Mouse (Mus musculus) midbrain, embryonic 10.5 days (tissue): ENCODE data around the gene Mefv. TPM values are rescaled to one million over a fixed set of nuclear protein-coding genes. Genes with fewer than 3 reads are reported as not detected.
"Not testable (repeated sequence)": the region's sequence is repeated elsewhere in the genome, so short reads cannot be mapped to it uniquely, and the experiment has no call there.

Experiments
- DNase-seq: peaks from one replicate; pipeline ENCODE4 v3.0.0-alpha.2; 2017; ENCODE audit warnings: low spot score
- H3K27ac ChIP-seq: fragments of 300-500 bp; sonication (generic); replicated peaks from 2 replicates; pipeline ENCODE4 v1.5.1; 2016; ENCODE audit warnings: mild to moderate bottlenecking
- H3K27me3 ChIP-seq: fragments of 300-500 bp; sonication (generic); 2 replicates; pipeline ENCODE4 v1.6.1; 2016; ENCODE audit warnings: low read depth, mild to moderate bottlenecking; ENCODE audit not compliant: poor library complexity, severe bottlenecking
- H3K36me3 ChIP-seq: fragments of 300-500 bp; sonication (generic); 2 replicates; pipeline ENCODE4 v1.6.1; 2016; ENCODE audit warnings: mild to moderate bottlenecking, moderate library complexity
- H3K4me1 ChIP-seq: fragments of 300-500 bp; sonication (generic); 2 replicates; pipeline ENCODE4 v1.6.1; 2016
- H3K4me3 ChIP-seq: fragments of 300-500 bp; sonication (generic); 2 replicates; pipeline ENCODE4 v1.5.1; 2016; ENCODE audit warnings: mild to moderate bottlenecking, moderate library complexity
- H3K9me3 ChIP-seq: fragments of 300-500 bp; sonication (generic); replicated peaks from 2 replicates; pipeline ENCODE4 v1.6.1; 2016; ENCODE audit warnings: mild to moderate bottlenecking
- WGBS: fragments of 180-500 bp; shearing (Covaris S2); methylation state at CpG from one replicate; pipeline ENCODE4 v1.1.7; 2016; 5-methylcytosine and 5-hydroxymethylcytosine counted together
- polyA plus RNA-seq: library from polyadenylated mRNA; unstranded; fragments of >200 nt; fragmentation: Nextera tagmentation; extraction: Ambion mirVana; gene quantifications from 2 replicates; pipeline ENCODE4 v1.2.1, GENCODE M21; 2016

Mefv gene
- polyA plus RNA-seq, 1 experiment from 2014 or later = not detected

DNA sequence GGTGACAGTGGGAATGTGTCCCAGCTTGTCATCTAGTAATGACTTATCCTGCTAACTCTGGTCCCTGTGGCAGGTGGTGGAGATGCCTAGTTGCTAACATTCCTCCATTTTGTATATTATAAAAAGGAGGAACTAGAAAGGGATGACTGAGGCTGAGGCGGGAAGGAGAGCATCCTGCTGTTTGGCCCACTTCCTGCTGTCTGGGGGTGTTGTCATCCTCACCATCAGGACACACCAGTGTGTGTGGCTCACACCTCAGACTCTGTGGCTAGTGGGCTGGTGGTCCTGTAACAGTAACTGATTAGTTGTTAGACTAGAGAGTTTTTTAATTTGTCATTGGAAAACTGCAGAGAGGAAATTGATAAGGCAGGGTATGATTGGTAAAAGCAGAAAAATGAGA, 17.0 kb downstream of the Mefv start:
- no peak overlapping the region for H3K27ac ChIP-seq
- no peaks in the 10 kb centered on the region for H3K4me1 ChIP-seq
- H3K9me3 ChIP-seq = peaks cover 26% of the 10 kb centered on the region; the same call in 1 of the 2 replicates
- no peaks in the 10 kb centered on the region for H3K36me3 ChIP-seq
- no peak for DNase-seq
- WGBS = 80% methylated on average over 1 of the region's 1 CpGs
- no peak overlapping the region for H3K4me3 ChIP-seq
- no peaks in the 10 kb centered on the region for H3K27me3 ChIP-seq

DNA sequence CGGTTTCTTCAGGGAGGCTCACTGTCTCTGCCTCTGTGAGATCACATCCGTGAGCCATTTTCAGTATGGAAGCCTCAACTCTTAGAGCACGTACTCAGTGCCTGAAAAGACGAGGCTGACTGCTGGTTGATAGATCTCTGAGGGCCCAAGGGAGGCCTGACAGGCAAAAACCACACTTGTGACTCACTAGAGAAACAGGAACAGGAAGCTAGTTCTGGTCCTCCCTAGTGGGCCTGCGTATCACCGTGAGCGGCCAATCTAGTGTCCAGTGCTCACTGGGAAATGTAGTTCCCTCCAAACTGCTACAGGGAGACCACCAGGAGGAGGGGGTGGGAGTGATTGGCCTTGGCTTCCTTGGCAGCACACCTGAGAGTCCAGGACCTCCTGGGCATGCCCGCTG, 18.6 kb downstream of the Mefv start:
- DNase-seq = no peak
- 88% methylated on average over 8 of the region's 8 CpGs for WGBS
- Histone ChIP-seq H3K4me1 (no peaks in the 10 kb centered on the region), H3K4me3 (no peak overlapping the region), H3K36me3 (no peaks in the 10 kb centered on the region), H3K27ac (no peak overlapping the region), H3K9me3 (peaks cover 23% of the 10 kb centered on the region; the same call in 1 of the 2 replicates), H3K27me3 (no peaks in the 10 kb centered on the region)

DNA sequence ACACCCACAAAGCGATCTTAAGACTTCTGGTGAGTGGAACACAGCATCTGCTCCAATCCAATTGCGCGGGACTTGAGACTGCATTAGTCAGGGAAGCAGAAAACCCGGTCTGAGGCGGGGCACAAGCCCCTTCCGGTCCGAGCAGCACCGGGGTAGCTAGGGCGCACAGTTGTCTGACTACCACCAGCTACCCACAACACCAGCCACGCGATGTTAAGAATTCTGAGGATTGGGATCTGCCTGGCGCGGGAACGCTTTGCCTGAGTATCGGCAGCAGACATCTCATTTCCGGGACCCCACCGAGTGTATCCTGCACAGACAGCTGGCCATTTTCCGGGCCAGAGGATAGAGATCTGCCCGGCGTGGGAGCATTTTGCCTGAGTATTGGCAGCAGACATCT, 28.3 kb downstream of the Mefv start:
- H3K9me3 ChIP-seq = peaks cover 25% of the 10 kb centered on the region; the same call in 1 of the 2 replicates
- not testable (repeated sequence) for H3K4me3 ChIP-seq, H3K4me1 ChIP-seq, H3K27ac ChIP-seq, H3K27me3 ChIP-seq, DNase-seq, H3K36me3 ChIP-seq
- 55% methylated on average over 20 of the region's 20 CpGs for WGBS

Other genes with a start within 250 kb of the Mefv start
- gene Olfr161, start 127.1 kb downstream of the Mefv start, polyA plus RNA-seq = not detected in 2 replicates
- gene Zfp263, start 26.0 kb upstream of the Mefv start, polyA plus RNA-seq = 49.1 and 54.7 TPM in 2 replicates
- not detected in 2 replicates for gene Olfr15, start 112.8 kb upstream of the Mefv start, polyA plus RNA-seq
- 1.00 and 1.3 TPM in 2 replicates for gene Zfp174, start 129.2 kb upstream of the Mefv start, polyA plus RNA-seq
- 60.7 and 68.7 TPM in 2 replicates for gene Naa60, start 154.3 kb upstream of the Mefv start, polyA plus RNA-seq
- gene Zfp597, start 166.5 kb upstream of the Mefv start, polyA plus RNA-seq = 7.0 and 10.8 TPM in 2 replicates
- gene Gm20695, start 166.6 kb upstream of the Mefv start, polyA plus RNA-seq = 4.1 and 5.1 TPM in 2 replicates
- 5.0 and 8.5 TPM in 2 replicates for gene 1700037C18Rik, start 190.6 kb upstream of the Mefv start, polyA plus RNA-seq
- gene Cluap1, start 190.7 kb upstream of the Mefv start, polyA plus RNA-seq = 22.5 and 27.2 TPM in 2 replicates